Mouse (Mus musculus) telencephalon, adult 2 months (tissue): ENCODE data around the gene Odam.
A peak's percentile ranks its signal among the peaks of the same experiment; 100 is the strongest.

Experiments
- DNase-seq: peaks from one replicate; pipeline ENCODE4 v3.0.0-alpha.2; 2011; ENCODE audit warnings: low read depth, low spot score

Odam gene

DNA sequence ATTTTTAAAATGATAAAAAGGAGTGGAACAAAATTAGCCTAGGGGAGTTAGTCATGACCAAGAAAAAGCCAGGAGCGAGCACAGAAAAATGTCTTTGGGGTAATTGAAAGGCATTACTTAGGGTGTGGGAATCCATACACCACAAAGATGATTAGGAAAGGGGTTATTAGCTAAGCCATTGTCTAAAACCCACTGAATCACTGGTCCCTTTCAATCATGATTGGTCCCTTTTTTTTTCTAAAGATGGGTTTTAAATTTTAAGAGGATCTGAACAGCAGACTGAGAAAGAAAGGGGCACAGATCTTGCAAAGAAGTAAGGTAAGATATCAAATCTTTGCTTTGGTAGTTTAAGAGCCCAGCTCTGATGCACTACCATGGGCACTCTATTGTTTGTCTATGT is at the start of gene Odam:
Gene Odam (plus strand): TSS at position 301 of the 400 bp plus-strand sequence.
- no peak for DNase-seq

DNA sequence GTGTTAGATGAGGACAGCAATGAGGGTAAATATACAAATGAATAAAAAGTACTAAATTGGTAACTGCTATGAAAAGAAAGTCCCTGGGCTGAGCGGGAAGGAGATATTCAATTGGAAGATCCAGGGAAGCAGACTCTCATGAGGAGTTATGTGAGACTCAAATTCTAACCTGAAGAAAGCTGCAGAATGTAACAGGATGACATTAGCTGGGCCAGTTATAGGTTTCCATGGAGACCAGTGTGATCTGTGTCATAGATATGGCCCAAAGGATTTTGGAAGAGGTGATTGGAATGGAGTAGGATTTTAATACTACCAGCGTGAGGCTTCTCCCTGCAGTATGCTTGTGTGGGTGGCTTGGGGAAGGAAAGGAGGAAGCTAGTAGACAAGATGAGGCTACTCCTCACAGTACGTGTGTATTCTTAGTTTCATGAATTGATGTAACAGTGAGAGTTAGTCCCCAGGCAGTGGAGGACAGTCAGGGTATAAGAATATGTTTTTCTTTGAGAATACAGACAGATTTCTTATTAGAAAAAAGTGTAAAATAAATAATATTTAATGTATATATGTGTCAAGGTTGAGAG is 29.6 kb upstream of the Odam start:
- peak; percentile 3 for DNase-seq

DNA sequence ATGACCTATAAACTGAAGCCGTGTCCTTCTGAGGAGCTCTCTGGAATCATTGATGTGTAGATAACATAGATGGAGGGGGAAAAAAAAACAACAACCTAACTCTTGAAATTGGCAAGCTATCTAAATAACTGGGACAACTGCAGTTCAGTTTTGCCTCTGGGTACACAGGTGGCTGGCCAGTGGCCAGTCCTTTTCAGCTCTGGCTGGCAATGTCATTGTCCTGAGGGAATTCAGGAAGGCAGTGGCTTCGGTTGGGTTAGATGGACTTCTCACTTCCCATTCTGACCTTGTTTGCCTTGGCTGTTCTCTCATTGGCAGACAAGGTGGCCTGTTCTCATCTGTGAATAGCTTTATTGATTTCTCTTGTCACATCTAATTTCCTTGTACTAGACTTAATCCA is 14.7 kb upstream of the Odam start:
- no peak for DNase-seq

DNA sequence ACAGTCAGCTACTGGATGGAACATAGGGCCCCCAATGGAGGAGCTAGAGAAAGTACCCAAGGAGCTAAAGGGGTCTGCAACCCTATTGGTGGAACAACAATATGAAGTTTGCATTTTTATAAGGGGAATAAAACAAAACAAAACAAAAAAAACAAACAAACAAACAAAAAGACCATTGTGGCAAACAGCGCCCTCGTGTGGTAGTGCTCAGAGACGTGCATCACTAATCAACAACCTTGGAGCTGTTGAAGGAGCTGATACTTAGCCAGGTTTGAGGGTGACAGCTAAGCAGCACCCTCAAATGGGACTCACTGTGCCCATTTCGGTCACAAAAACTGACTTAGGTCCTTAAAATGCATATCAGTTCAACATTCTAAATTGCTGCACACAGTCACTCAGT is 13.4 kb upstream of the Odam start:
- DNase-seq = no peak

DNA sequence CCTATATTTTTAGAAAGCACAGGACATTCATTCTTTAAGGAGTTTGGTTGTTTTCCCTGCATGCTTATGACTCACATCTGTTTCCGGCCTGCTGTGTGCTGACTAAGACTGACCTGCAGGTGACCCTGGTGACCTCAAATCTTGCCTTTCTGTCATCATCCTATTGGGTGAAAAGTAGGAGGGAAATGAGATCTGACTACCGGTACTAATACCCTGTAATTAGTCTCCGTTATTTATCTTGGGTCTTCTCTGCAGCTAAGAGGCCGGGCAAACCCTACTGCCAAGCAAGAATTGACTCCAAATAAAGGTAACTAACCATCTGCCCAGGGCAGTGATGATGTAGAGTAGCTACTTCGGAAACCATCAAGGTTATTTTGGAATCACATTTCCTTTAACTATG is 40.5 kb downstream of the Odam start, which contains the start of gene Csn3:
Gene Csn3 (plus strand): TSS at position 208 of the 400 bp plus-strand sequence.
- no peak for DNase-seq

DNA sequence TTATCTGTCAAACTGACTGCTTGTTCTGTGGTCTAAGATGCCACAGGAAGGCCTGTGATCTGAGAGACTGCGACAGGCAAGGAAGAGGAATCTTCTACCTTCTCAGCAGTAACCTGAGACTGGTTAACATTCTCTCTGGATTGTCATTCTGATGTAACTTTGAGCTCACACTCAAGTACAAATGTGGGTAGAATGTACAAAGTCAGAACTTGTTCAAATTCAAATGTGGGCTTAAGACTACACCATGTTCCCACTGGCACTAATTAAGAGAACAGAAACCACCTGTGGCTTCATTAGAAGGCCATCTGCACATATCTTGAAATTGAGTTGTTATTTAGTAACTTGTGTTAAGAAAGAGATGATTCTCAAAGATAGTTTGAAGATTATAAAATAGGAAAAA is 46.8 kb downstream of the Odam start:
- DNase-seq = no peak

DNA sequence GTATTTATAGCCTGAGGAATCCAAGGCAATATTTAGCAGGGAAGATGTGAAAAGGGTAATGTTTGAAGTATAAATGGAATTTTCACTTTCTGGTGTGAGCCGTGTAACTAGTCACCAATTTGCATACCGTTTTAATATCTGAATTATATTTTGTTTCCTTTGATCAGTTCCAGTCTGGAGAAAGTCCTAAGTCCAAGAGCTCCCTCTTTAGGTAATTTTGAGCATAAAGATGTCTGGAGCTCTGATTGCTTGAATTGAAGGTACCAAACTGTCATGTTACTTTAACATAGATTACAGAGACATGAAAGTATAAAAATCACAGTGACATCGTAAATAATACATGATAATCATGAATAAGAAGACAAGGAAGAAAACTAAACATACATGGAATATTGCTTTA is 55.9 kb downstream of the Odam start:
- peak; percentile 2 for DNase-seq

DNA sequence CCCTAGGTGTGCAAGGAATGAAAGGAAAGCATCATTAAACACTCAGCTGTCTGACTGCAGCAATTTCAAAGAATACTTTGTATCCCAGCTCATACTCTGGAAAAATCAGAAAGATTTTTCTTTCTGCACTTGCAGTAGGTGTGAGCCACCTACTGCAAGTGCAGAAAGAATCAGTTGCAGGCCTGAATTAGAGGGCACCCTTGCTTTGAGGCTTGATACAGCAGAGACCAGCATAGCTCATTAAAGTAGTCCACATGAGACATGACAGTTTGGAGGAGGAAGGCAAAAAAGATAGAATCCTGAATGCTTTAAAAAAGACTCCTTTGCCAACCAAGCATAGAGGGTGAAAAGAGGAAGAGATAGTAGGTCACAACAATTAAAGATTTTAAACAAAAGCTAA is 57.7 kb downstream of the Odam start:
- no peak for DNase-seq
